Mouse (Mus musculus): Measurements from ENCODE around the gene Dgkk.
"Not testable (repeated sequence)": the region's sequence is repeated elsewhere in the genome, so short reads cannot be mapped to it uniquely, and the experiment has no call there.

Dgkk gene

GRCm38 (mm10) chrX:6779006-6779405 is at the start of gene Dgkk:
Gene Dgkk (plus strand): TSS chrX:6779306.
- in situ Hi-C loops (cut with MboI, MseI), result not testable (repeated sequence)

GRCm38 (mm10) chrX:6733998-6734397 is 45.1 kb upstream of the Dgkk start:
- in situ Hi-C loops (cut with MboI, MseI), result no loop called here

- in situ Hi-C loops (cut with MboI, MseI), result loop anchor here (25.0 kb wide), 1 partner anchor 463 kb away; no protein-coding TSS in a partner anchor
These were observed 28.4 kb upstream of the Dgkk start for GRCm38 (mm10) chrX:6750714-6751113.

GRCm38 (mm10) chrX:6751549-6752047 is 27.5 kb upstream of the Dgkk start:
- in situ Hi-C loops (cut with MboI, MseI), result loop anchor here (25.0 kb wide), 1 partner anchor 464 kb away; no protein-coding TSS in a partner anchor

- in situ Hi-C loops (cut with MboI, MseI), result no loop called here
These were observed 1.4 kb upstream of the Dgkk start for GRCm38 (mm10) chrX:6777489-6778249.

- in situ Hi-C loops (cut with MboI, MseI), result no loop called here
These were observed 862 bp upstream of the Dgkk start for GRCm38 (mm10) chrX:6778250-6778637.

GRCm38 (mm10) chrX:6779969-6780539 is 948 bp downstream of the Dgkk start:
- in situ Hi-C loops (cut with MboI, MseI), result no loop called here

GRCm38 (mm10) chrX:6832553-6832952 is 53.4 kb downstream of the Dgkk start:
- in situ Hi-C loops (cut with MboI, MseI), result no loop called here

- in situ Hi-C loops (cut with MboI, MseI), result loop anchor here (5.0 kb wide), 1 partner anchor 86 kb away; no protein-coding TSS in a partner anchor
These were observed 74.4 kb downstream of the Dgkk start for GRCm38 (mm10) chrX:6853466-6853865.

- in situ Hi-C loops (cut with MboI, MseI), result loop anchor here (5.0 kb wide), 1 partner anchor 87 kb away; no protein-coding TSS in a partner anchor
These were observed 75.0 kb downstream of the Dgkk start for GRCm38 (mm10) chrX:6854136-6854535.

- in situ Hi-C loops (cut with MboI, MseI), result no loop called here
These were observed 114.8 kb downstream of the Dgkk start for GRCm38 (mm10) chrX:6893933-6894332.

- in situ Hi-C loops (cut with MboI, MseI), result loop anchor here (25.0 kb wide), 1 partner anchor 649 kb away; no protein-coding TSS in a partner anchor
These were observed 131.9 kb downstream of the Dgkk start for GRCm38 (mm10) chrX:6911047-6911446.

- in situ Hi-C loops (cut with MboI, MseI), result loop anchor here (25.0 kb wide), 1 partner anchor 660 kb away; no protein-coding TSS in a partner anchor
These were observed 143.1 kb downstream of the Dgkk start for GRCm38 (mm10) chrX:6922165-6922564.

- in situ Hi-C loops (cut with MboI, MseI), result no loop called here
These were observed 147.1 kb downstream of the Dgkk start for GRCm38 (mm10) chrX:6926224-6926623.

GRCm38 (mm10) chrX:6968598-6968997 is 189.5 kb downstream of the Dgkk start:
- in situ Hi-C loops (cut with MboI, MseI), result no loop called here

GRCm38 (mm10) chrX:6971956-6972355 is 192.8 kb downstream of the Dgkk start:
- in situ Hi-C loops (cut with MboI, MseI), result no loop called here

GRCm38 (mm10) chrX:6983916-6984315 is 204.8 kb downstream of the Dgkk start:
- in situ Hi-C loops (cut with MboI, MseI), result loop anchor here (10.0 kb wide), 1 partner anchor 1069 kb away; no protein-coding TSS in a partner anchor

Measured in regulatory T cell (primary cell).